Mouse (Mus musculus): ENCODE data around the gene Srpk2. TPM values are rescaled to one million over a fixed set of nuclear protein-coding genes. Genes with fewer than 3 reads are reported as not detected.

Srpk2 gene
- polyA plus RNA-seq, 1 experiment, result 7.8 TPM

GRCm38 (mm10) chr5:23500715-23501114 lies 183.7 kb downstream of the Srpk2 start:
- Histone ChIP-seq H3K4me3 (replicated peaks; ENCODE audit: extremely low read depth, low read depth, low read length) (no peak overlapping the region), H3K4me1 (ENCODE audit: control insufficient read depth, insufficient read depth, low read length) (no peaks in the 10 kb centered on the region)
- DNase-seq, result no peak
- no peak for TF ChIP-seq POLR2A (IDR thresholded peaks at IDR 0.05; ENCODE audit: borderline replicate concordance, extremely low read depth, low read depth, low read length)
- no peak for TF ChIP-seq CTCF (IDR thresholded peaks at IDR 0.05; ENCODE audit: insufficient read depth, low read length)
- 77% methylated on average over 6 of the region's 6 CpGs for WGBS

DNA sequence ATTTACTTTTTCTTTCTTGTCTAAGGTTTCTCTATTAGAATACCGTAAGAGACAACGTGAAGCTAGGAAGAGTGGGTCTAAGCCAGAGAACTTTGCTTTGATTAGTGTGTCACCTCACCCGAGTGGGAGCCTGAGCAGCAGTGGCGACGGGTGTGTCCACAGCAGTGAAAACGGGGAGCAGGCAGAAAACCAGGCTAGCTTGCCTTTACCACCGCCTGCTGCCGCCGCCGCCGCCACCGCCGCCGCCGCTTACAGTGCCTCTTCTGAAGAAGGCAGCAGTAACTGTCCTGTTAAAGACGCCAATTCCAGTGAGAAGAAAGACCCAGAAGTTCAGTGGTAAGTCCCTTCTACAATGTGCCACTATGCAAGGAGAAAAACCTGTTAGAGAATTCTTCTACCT lies 185.2 kb downstream of the Srpk2 start:
- Histone ChIP-seq H3K4me3 (replicated peaks; ENCODE audit: extremely low read depth, low read depth, low read length) (no peak overlapping the region), H3K4me1 (ENCODE audit: control insufficient read depth, insufficient read depth, low read length) (no peaks in the 10 kb centered on the region)
- no peak for TF ChIP-seq CTCF (IDR thresholded peaks at IDR 0.05; ENCODE audit: insufficient read depth, low read length)
- WGBS, result 91% methylated on average over 16 of the region's 16 CpGs
- DNase-seq, result no peak

DNA sequence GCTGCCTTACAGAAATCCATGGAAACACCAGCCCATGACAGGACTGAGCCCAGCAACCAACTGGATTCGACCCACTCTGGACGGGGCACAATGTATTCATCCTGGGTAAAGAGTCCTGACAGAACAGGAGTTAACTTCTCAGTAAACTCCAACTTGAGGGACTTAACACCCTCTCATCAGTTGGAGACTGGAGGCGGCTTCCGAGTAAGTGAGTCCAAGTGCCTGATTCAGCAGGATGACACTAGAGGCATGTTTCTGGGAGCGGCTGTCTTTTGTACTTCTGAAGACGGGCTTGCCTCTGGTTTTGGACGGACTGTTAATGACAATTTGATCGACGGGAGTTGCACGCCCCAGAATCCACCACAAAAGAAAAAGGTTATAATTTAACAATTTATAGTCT lies 186.5 kb downstream of the Srpk2 start:
- WGBS, result 80% methylated on average over 10 of the region's 10 CpGs

DNA sequence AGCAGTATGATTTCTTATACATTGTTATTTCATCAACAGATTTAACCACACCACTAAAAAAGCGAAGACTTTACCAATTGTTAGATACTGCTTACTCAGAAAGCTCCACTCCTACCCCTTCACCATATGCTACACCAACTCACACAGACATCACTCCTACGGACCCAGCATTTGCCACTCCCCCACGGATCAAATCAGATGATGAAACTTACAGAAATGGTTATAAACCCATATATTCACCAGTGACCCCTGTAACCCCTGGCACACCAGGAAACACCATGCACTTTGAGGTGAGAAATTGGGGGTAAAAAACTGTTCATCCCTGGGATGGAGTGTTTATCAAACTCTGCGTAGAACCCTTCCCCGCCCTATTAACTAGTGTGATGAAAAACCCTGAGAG lies 187.5 kb downstream of the Srpk2 start:
- 83% methylated on average over 5 of the region's 5 CpGs for WGBS
- H3K4me3 ChIP-seq (replicated peaks; ENCODE audit: extremely low read depth, low read depth, low read length), result no peak overlapping the region
- no peak for TF ChIP-seq POLR2A (IDR thresholded peaks at IDR 0.05; ENCODE audit: borderline replicate concordance, extremely low read depth, low read depth, low read length)
- no peak for TF ChIP-seq CTCF (IDR thresholded peaks at IDR 0.05; ENCODE audit: insufficient read depth, low read length)
- H3K4me1 ChIP-seq (ENCODE audit: control insufficient read depth, insufficient read depth, low read length), result no peaks in the 10 kb centered on the region
- DNase-seq, result no peak

More for the DNA sequence above, 186.5 kb downstream of the Srpk2 start:
- Histone ChIP-seq H3K4me3 (replicated peaks; ENCODE audit: extremely low read depth, low read depth, low read length) (no peak overlapping the region), H3K4me1 (ENCODE audit: control insufficient read depth, insufficient read depth, low read length) (no peaks in the 10 kb centered on the region)
- no peak for DNase-seq
- TF ChIP-seq POLR2A (IDR thresholded peaks at IDR 0.05; ENCODE audit: borderline replicate concordance, extremely low read depth, low read depth, low read length), result no peak
- no peak for TF ChIP-seq CTCF (IDR thresholded peaks at IDR 0.05; ENCODE audit: insufficient read depth, low read length)

- WGBS, result 81% methylated on average over 3 of the region's 3 CpGs
- DNase-seq, result no peak
- no peak overlapping the region for H3K4me3 ChIP-seq (replicated peaks; ENCODE audit: extremely low read depth, low read depth, low read length)
- no peaks in the 10 kb centered on the region for H3K4me1 ChIP-seq (ENCODE audit: control insufficient read depth, insufficient read depth, low read length)
- no peak for TF ChIP-seq POLR2A (IDR thresholded peaks at IDR 0.05; ENCODE audit: borderline replicate concordance, extremely low read depth, low read depth, low read length)
- no peak for TF ChIP-seq CTCF (IDR thresholded peaks at IDR 0.05; ENCODE audit: insufficient read depth, low read length)
Measured at GRCm38 (mm10) chr5:23496396-23496795, 188.0 kb downstream of the Srpk2 start.

DNA sequence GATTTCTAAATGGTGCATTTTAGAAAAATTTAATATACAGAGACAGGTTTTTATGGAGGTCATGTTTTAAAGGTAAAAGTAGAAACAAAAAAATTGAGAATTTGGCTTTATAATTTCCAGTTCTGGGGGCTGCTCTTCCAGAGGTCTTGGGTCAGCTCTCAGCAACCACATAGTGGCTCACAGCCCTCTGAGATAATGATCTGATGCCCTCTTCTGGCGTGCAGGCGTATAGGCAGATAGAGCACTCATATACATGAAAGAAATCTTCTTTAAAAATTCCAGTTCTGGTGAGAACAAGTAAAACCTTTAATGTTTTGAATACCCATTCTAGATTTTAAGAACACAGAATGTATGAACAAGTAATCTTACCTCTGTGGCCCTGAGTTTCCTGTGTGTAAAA lies 193.6 kb downstream of the Srpk2 start:
- no peak for DNase-seq
- Histone ChIP-seq H3K4me1 (ENCODE audit: control insufficient read depth, insufficient read depth, low read length) (no peaks in the 10 kb centered on the region), H3K4me3 (replicated peaks; ENCODE audit: extremely low read depth, low read depth, low read length) (no peak overlapping the region)
- TF ChIP-seq POLR2A (IDR thresholded peaks at IDR 0.05; ENCODE audit: borderline replicate concordance, extremely low read depth, low read depth, low read length) (no peak), CTCF (IDR thresholded peaks at IDR 0.05; ENCODE audit: insufficient read depth, low read length) (peak; percentile 65)
- WGBS, result 36% methylated on average over 2 of the region's 2 CpGs

- 58% methylated on average over 4 of the region's 4 CpGs for WGBS
- no peak overlapping the region for H3K4me3 ChIP-seq (replicated peaks; ENCODE audit: extremely low read depth, low read depth, low read length)
- DNase-seq, result no peak
- no peak for TF ChIP-seq CTCF (IDR thresholded peaks at IDR 0.05; ENCODE audit: insufficient read depth, low read length)
- TF ChIP-seq POLR2A (IDR thresholded peaks at IDR 0.05; ENCODE audit: borderline replicate concordance, extremely low read depth, low read depth, low read length), result no peak
- no peaks in the 10 kb centered on the region for H3K4me1 ChIP-seq (ENCODE audit: control insufficient read depth, insufficient read depth, low read length)
Measured at GRCm38 (mm10) chr5:23489231-23489630, 195.2 kb downstream of the Srpk2 start.

GRCm38 (mm10) chr5:23483811-23484210 lies 200.6 kb downstream of the Srpk2 start:
- WGBS, result 83% methylated on average over 7 of the region's 7 CpGs
- Histone ChIP-seq H3K4me3 (replicated peaks; ENCODE audit: extremely low read depth, low read depth, low read length) (no peak overlapping the region), H3K4me1 (ENCODE audit: control insufficient read depth, insufficient read depth, low read length) (no peaks in the 10 kb centered on the region)
- DNase-seq, result no peak
- TF ChIP-seq POLR2A (IDR thresholded peaks at IDR 0.05; ENCODE audit: borderline replicate concordance, extremely low read depth, low read depth, low read length) (no peak), CTCF (IDR thresholded peaks at IDR 0.05; ENCODE audit: insufficient read depth, low read length) (no peak)

- 71% methylated on average over 6 of the region's 6 CpGs for WGBS
- no peaks in the 10 kb centered on the region for H3K4me1 ChIP-seq (ENCODE audit: control insufficient read depth, insufficient read depth, low read length)
- H3K4me3 ChIP-seq (replicated peaks; ENCODE audit: extremely low read depth, low read depth, low read length), result no peak overlapping the region
- no peak for TF ChIP-seq POLR2A (IDR thresholded peaks at IDR 0.05; ENCODE audit: borderline replicate concordance, extremely low read depth, low read depth, low read length)
- peak; percentile 35; the same call in 1 of the 2 replicates for TF ChIP-seq CTCF (IDR thresholded peaks at IDR 0.05; ENCODE audit: insufficient read depth, low read length)
- DNase-seq, result no peak
Measured at GRCm38 (mm10) chr5:23473098-23473873, 211.1 kb downstream of the Srpk2 start.

GRCm38 (mm10) chr5:23466546-23466945 lies 217.9 kb downstream of the Srpk2 start:
- no peak for TF ChIP-seq CTCF (IDR thresholded peaks at IDR 0.05; ENCODE audit: insufficient read depth, low read length)
- no peak for TF ChIP-seq POLR2A (IDR thresholded peaks at IDR 0.05; ENCODE audit: borderline replicate concordance, extremely low read depth, low read depth, low read length)
- no peak for DNase-seq
- Histone ChIP-seq H3K4me3 (replicated peaks; ENCODE audit: extremely low read depth, low read depth, low read length) (no peak overlapping the region), H3K4me1 (ENCODE audit: control insufficient read depth, insufficient read depth, low read length) (peaks cover 3% of the 10 kb centered on the region; the same call in 1 of the 2 replicates)
- 78% methylated on average over 4 of the region's 4 CpGs for WGBS

All from lung, adult 2 months (tissue).